Mouse (Mus musculus): Measurements from ENCODE around the gene Myoz1. TPM values are rescaled to one million over a fixed set of nuclear protein-coding genes. Genes with fewer than 3 reads are reported as not detected.
A peak's percentile ranks its signal among the peaks of the same experiment; 100 is the strongest.

The Myoz1 gene
- total and polyA plus RNA-seq, 3 experiments: 0.15 TPM; not detected in 1

DNA sequence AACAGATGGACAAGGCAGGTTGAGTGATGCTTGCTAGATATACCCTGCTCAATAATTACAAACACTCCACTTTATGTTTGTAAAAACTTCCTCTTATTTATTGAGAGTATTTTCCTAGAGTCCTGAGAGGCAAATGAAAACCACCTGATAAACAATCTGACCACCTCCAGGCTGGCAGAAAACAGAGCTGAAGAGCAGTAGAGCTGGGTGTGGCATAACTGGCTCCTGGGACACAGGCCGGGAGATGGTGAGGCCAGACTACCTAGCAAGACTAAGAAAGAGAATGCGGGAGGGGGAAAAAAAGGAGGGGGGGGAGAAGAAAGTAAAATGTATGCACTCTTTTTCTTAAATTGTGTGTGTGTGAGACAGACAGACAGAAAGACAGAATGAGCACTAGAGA is 33.9 kb downstream of the Myoz1 start:
- H3K9ac ChIP-seq (ENCODE audit: control insufficient read depth, low read depth, low read length, poor library complexity, severe bottlenecking): no peak overlapping the region
- H3K4me1 ChIP-seq (ENCODE audit: control insufficient read depth in 1 of 2, insufficient read depth in 2 of 2, low read length in 2 of 2): peaks cover 2 to 6% of the 10 kb centered on the region in 2 experiments; a peak in 2 of 4 replicates
- no peaks in the 10 kb centered on the region for H3K27me3 ChIP-seq (ENCODE audit: control insufficient read depth in 1 of 2, insufficient read depth in 2 of 2, low read length in 2 of 2)
- no peaks in the 10 kb centered on the region for H3K9me3 ChIP-seq (replicated peaks; ENCODE audit: insufficient read depth, low read length)
- TF ChIP-seq CHD2 (IDR thresholded peaks at IDR 0.05; ENCODE audit: low read length) (no peak), USF2 (IDR thresholded peaks at IDR 0.05; ENCODE audit: borderline replicate concordance in 1 of 2, insufficient read depth in 1 of 2, low read depth in 1 of 2, low read length in 2 of 2) (no peak), EP300 (IDR thresholded peaks at IDR 0.05; ENCODE audit: low read depth in 1 of 2, low read length in 2 of 2) (0 out of 4 replicates have a peak, but pooled peaks of 1 of the 2 experiments have one; percentile 12)
- no peak overlapping the region for H3K27ac ChIP-seq (ENCODE audit: control insufficient read depth, low read depth, low read length)
- peaks cover 0 to 7% of the 10 kb centered on the region in 2 experiments; a peak in 2 of 4 replicates for H3K36me3 ChIP-seq (ENCODE audit: control insufficient read depth in 1 of 2, insufficient read depth in 2 of 2, low read length in 2 of 2)
- peaks cover 1% of the 10 kb centered on the region; the same call in 1 of the 2 replicates for H3K79me2 ChIP-seq (ENCODE audit: control insufficient read depth, insufficient read depth, low read length, poor library complexity)
- no peak for DNase-seq (ENCODE audit: low read depth, low spot score)
- H3K4me3 ChIP-seq (ENCODE audit: control insufficient read depth in 1 of 2, insufficient read depth in 1 of 2, low read depth in 2 of 2, low read length in 2 of 2): no peak overlapping the region

DNA sequence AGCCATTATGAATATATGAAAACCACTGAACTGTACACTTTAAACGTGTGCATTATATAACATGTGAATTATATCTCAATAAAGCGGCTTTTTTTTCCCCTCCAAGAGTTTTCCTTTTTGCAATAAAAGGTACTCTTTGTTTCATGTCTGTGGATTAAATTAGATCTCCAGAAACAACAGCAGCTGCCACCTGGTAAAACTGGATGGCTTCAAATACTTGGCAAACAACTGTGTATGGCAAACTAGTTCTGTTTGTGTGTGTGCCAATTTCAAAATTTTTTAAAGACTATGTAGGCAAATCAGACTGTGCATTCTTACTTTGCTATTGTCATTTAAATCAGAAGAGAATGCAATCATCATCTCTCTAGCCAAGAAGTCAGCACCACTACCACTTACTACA is 34.4 kb downstream of the Myoz1 start:
- Histone ChIP-seq H3K4me3 (ENCODE audit: control insufficient read depth in 1 of 2, insufficient read depth in 1 of 2, low read depth in 2 of 2, low read length in 2 of 2) (no peak overlapping the region), H3K9me3 (replicated peaks; ENCODE audit: insufficient read depth, low read length) (no peaks in the 10 kb centered on the region), H3K27ac (ENCODE audit: control insufficient read depth, low read depth, low read length) (no peak overlapping the region), H3K4me1 (ENCODE audit: control insufficient read depth in 1 of 2, insufficient read depth in 2 of 2, low read length in 2 of 2) (peaks cover 2 to 6% of the 10 kb centered on the region in 2 experiments; a peak in 2 of 4 replicates), H3K36me3 (ENCODE audit: control insufficient read depth in 1 of 2, insufficient read depth in 2 of 2, low read length in 2 of 2) (peaks cover 0 to 7% of the 10 kb centered on the region in 2 experiments; a peak in 2 of 4 replicates), H3K79me2 (ENCODE audit: control insufficient read depth, insufficient read depth, low read length, poor library complexity) (peaks cover 1% of the 10 kb centered on the region; the same call in 1 of the 2 replicates), H3K27me3 (ENCODE audit: control insufficient read depth in 1 of 2, insufficient read depth in 2 of 2, low read length in 2 of 2) (no peaks in the 10 kb centered on the region), H3K9ac (ENCODE audit: control insufficient read depth, low read depth, low read length, poor library complexity, severe bottlenecking) (no peak overlapping the region)
- TF ChIP-seq SMC3 (IDR thresholded peaks at IDR 0.05; ENCODE audit: low read depth, low read length) (no peak), NRF1 (IDR thresholded peaks at IDR 0.05; ENCODE audit: insufficient read depth, low read depth, low read length, poor library complexity, severe bottlenecking) (no peak), ZC3H11A (IDR thresholded peaks at IDR 0.05; ENCODE audit: low read depth, low read length) (no peak), RAD21 (IDR thresholded peaks at IDR 0.05; ENCODE audit: low read depth, low read length) (no peak), UBTF (IDR thresholded peaks at IDR 0.05; ENCODE audit: borderline replicate concordance, insufficient read depth, low read depth, low read length) (no peak), EP300 (IDR thresholded peaks at IDR 0.05; ENCODE audit: low read depth in 1 of 2, low read length in 2 of 2) (no peak), RCOR1 (IDR thresholded peaks at IDR 0.05; ENCODE audit: low read depth, low read length) (no peak)
- no peak for DNase-seq (ENCODE audit: low read depth, low spot score)

DNA sequence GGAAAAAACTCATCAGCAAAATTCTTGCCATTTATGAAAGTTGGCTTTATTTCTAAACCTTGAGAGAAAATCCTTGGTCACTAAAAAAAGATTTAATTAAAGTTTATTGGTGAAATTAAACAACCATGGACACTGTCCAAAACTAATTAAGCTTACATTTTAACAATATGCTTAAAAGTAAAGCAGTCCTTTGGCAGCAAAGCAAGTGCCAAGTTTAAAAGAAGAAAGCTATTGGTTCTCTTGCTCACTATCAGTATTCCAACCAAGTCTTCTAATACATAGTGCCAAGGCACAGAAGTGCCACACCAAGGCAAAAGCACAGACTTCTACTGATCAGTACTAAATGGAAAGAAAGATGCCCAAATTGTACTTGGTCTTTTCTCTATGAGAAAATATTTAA is 37.2 kb downstream of the Myoz1 start:
- peaks cover 0 to 12% of the 10 kb centered on the region in 2 experiments; a peak in 2 of 4 replicates for H3K36me3 ChIP-seq (ENCODE audit: control insufficient read depth in 1 of 2, insufficient read depth in 2 of 2, low read length in 2 of 2)
- H3K4me1 ChIP-seq (ENCODE audit: control insufficient read depth in 1 of 2, insufficient read depth in 2 of 2, low read length in 2 of 2): peaks cover 2 to 6% of the 10 kb centered on the region in 2 experiments; a peak in 2 of 4 replicates
- no peak for DNase-seq (ENCODE audit: low read depth, low spot score)
- H3K79me2 ChIP-seq (ENCODE audit: control insufficient read depth, insufficient read depth, low read length, poor library complexity): no peaks in the 10 kb centered on the region
- no peak overlapping the region for H3K9ac ChIP-seq (ENCODE audit: control insufficient read depth, low read depth, low read length, poor library complexity, severe bottlenecking)
- H3K9me3 ChIP-seq (replicated peaks; ENCODE audit: insufficient read depth, low read length): no peaks in the 10 kb centered on the region
- TF ChIP-seq ZNF384 (IDR thresholded peaks at IDR 0.05; ENCODE audit: low read depth, low read length) (no peak), MAZ (IDR thresholded peaks at IDR 0.05; ENCODE audit: low read depth, low read length) (no peak), E2F4 (IDR thresholded peaks at IDR 0.05; ENCODE audit: borderline replicate concordance, low read depth, low read length) (no peak), MAFK (IDR thresholded peaks at IDR 0.05; ENCODE audit: borderline replicate concordance, low read depth, low read length) (no peak), CHD1 (IDR thresholded peaks at IDR 0.05; ENCODE audit: low read depth, low read length) (no peak), BHLHE40 (IDR thresholded peaks at IDR 0.05; ENCODE audit: borderline replicate concordance, low read depth, low read length) (no peak), UBTF (IDR thresholded peaks at IDR 0.05; ENCODE audit: borderline replicate concordance, insufficient read depth, low read depth, low read length) (no peak), CHD2 (IDR thresholded peaks at IDR 0.05; ENCODE audit: low read length) (no peak), TBP (IDR thresholded peaks at IDR 0.05; ENCODE audit: low read depth, low read length) (no peak), USF1 (IDR thresholded peaks at IDR 0.05; ENCODE audit: low read depth, low read length) (no peak), RAD21 (IDR thresholded peaks at IDR 0.05; ENCODE audit: low read depth, low read length) (no peak), MEF2A (IDR thresholded peaks at IDR 0.05; ENCODE audit: extremely low read depth, insufficient replicate concordance, low read depth, low read length, poor library complexity, severe bottlenecking) (no peak), ZC3H11A (IDR thresholded peaks at IDR 0.05; ENCODE audit: low read depth, low read length) (no peak)
- H3K4me3 ChIP-seq (ENCODE audit: control insufficient read depth in 1 of 2, insufficient read depth in 1 of 2, low read depth in 2 of 2, low read length in 2 of 2): no peak overlapping the region
- no peaks in the 10 kb centered on the region for H3K27me3 ChIP-seq (ENCODE audit: control insufficient read depth in 1 of 2, insufficient read depth in 2 of 2, low read length in 2 of 2)
- H3K27ac ChIP-seq (ENCODE audit: control insufficient read depth, low read depth, low read length): no peak overlapping the region
